8 mouse cellular contexts compared by ENCODE assay signal in genomic region chr14:26533267-26533666, GRCm38 (mm10). TPM values are rescaled to one million over a fixed set of nuclear protein-coding genes. Genes with fewer than 3 reads are reported as not detected.
DNase-seq lines count a peak whose midpoint lies in the region; ATAC-seq and TF ChIP-seq lines count a peak whose summit lies in the region.

No protein-coding gene starts in this region.

- no peaks in the 10 kb centered on the region for H3K9me3 ChIP-seq in embryonic facial prominence, embryonic 12.5 days
- H3K9me3 ChIP-seq in intestine, embryonic 16.5 days (ENCODE audit: control insufficient read depth, low read length): no peaks in the 10 kb centered on the region
- H3K9me3 ChIP-seq in midbrain, embryonic 11.5 days (ENCODE audit: control insufficient read depth, low read length): no peaks in the 10 kb centered on the region

- DNase-seq in cerebellum, adult 18-20 months: peak; percentile 30 to 41
- DNase-seq in cerebellum, adult 9-11 months: no peak
- no peak for DNase-seq in midbrain, embryonic 11.5 days (ENCODE audit: low spot score, missing footprints)
- peak; percentile 18 for DNase-seq in thymus, postnatal 25 days
- no peak for DNase-seq in layer of hippocampus, adult 9-11 months

- peak overlapping the region; percentile 92 for H3K4me2 ChIP-seq in embryonic facial prominence, embryonic 12.5 days (replicated peaks)
- H3K4me2 ChIP-seq in intestine, embryonic 16.5 days (ENCODE audit: low read depth, low read length): peak overlapping the region; percentile 87
- peak overlapping the region; percentile 96 for H3K4me2 ChIP-seq in midbrain, embryonic 11.5 days

- H3K4me1 ChIP-seq in embryonic facial prominence, embryonic 12.5 days: peaks cover 33% of the 10 kb centered on the region
- H3K4me1 ChIP-seq in intestine, embryonic 16.5 days (ENCODE audit: control insufficient read depth, insufficient read depth, low read length): peaks cover 28% of the 10 kb centered on the region
- peaks cover 13% of the 10 kb centered on the region for H3K4me1 ChIP-seq in midbrain, embryonic 11.5 days (ENCODE audit: control insufficient read depth, insufficient read depth, low read length)

- H3ac ChIP-seq in C2C12 (ENCODE audit: control insufficient read depth, insufficient read length, low read depth): peak overlapping the region; percentile 79

- H3K27ac ChIP-seq in embryonic facial prominence, embryonic 12.5 days: no peak overlapping the region
- no peak overlapping the region for H3K27ac ChIP-seq in intestine, embryonic 16.5 days (ENCODE audit: low read length)
- no peak overlapping the region for H3K27ac ChIP-seq in midbrain, embryonic 11.5 days (ENCODE audit: low read depth, low read length)

- no peak for TF ChIP-seq CTCF in C2C12 (IDR thresholded peaks at IDR 0.05; ENCODE audit: control insufficient read depth, insufficient read depth, insufficient read length)

- no peak for ATAC-seq in embryonic facial prominence, embryonic 12.5 days (ENCODE audit: insufficient number of reproducible peaks, insufficient read depth, low FRiP score, low TSS enrichment)
- no peak for ATAC-seq in intestine, embryonic 16.5 days
- no peak for ATAC-seq in midbrain, embryonic 11.5 days (ENCODE audit: low FRiP score)

- peaks cover 30% of the 10 kb centered on the region for H3K36me3 ChIP-seq in C2C12 (ENCODE audit: control insufficient read depth, insufficient read depth)
- H3K36me3 ChIP-seq in embryonic facial prominence, embryonic 12.5 days: 0 out of 2 replicates have a peak, but pooled peaks cover 2% of the 10 kb centered on the region
- no peaks in the 10 kb centered on the region for H3K36me3 ChIP-seq in intestine, embryonic 16.5 days (ENCODE audit: control insufficient read depth, insufficient read depth, low read length)
- H3K36me3 ChIP-seq in midbrain, embryonic 11.5 days (ENCODE audit: control insufficient read depth, insufficient read depth, low read length): no peaks in the 10 kb centered on the region

- peak overlapping the region; percentile 66 for H3K4me3 ChIP-seq in C2C12 (ENCODE audit: insufficient read depth, poor library complexity, severe bottlenecking)
- peak overlapping the region; percentile 97 for H3K4me3 ChIP-seq in embryonic facial prominence, embryonic 12.5 days
- peak overlapping the region; percentile 98 for H3K4me3 ChIP-seq in intestine, embryonic 16.5 days (ENCODE audit: low read length)
- H3K4me3 ChIP-seq in midbrain, embryonic 11.5 days (ENCODE audit: low read depth, low read length): peak overlapping the region; percentile 94

- H3K9ac ChIP-seq in embryonic facial prominence, embryonic 12.5 days: peak overlapping the region; percentile 92
- H3K9ac ChIP-seq in intestine, embryonic 16.5 days (ENCODE audit: low read depth, low read length): peak overlapping the region; percentile 97
- H3K9ac ChIP-seq in midbrain, embryonic 11.5 days (ENCODE audit: low read length): peak overlapping the region; percentile 88; the same call in 1 of the 2 replicates

- H3K27me3 ChIP-seq in C2C12 (ENCODE audit: control insufficient read depth, insufficient read depth, insufficient read length): no peaks in the 10 kb centered on the region
- H3K27me3 ChIP-seq in embryonic facial prominence, embryonic 12.5 days: no peaks in the 10 kb centered on the region
- no peaks in the 10 kb centered on the region for H3K27me3 ChIP-seq in intestine, embryonic 16.5 days (replicated peaks; ENCODE audit: control insufficient read depth, insufficient read depth, low read length)
- no peaks in the 10 kb centered on the region for H3K27me3 ChIP-seq in midbrain, embryonic 11.5 days (ENCODE audit: control insufficient read depth, insufficient read depth, low read length)

- H3K79me2 ChIP-seq in C2C12 (ENCODE audit: control insufficient read depth, insufficient read depth): peaks cover 64% of the 10 kb centered on the region

- H3K79me3 ChIP-seq in C2C12 (ENCODE audit: low read depth): peaks cover 52% of the 10 kb centered on the region

- 23% methylated on average over 19 of the region's 19 CpGs for WGBS in embryonic facial prominence, embryonic 12.5 days
- WGBS in intestine, embryonic 16.5 days: 16% methylated on average over 19 of the region's 19 CpGs
- WGBS in midbrain, embryonic 11.5 days: 28% methylated on average over 19 of the region's 19 CpGs

TF ChIP-seq in C2C12, 6 proteins besides CTCF, POLR2A, EP300 and RAD21:
- no peak for TF ChIP-seq MYOG (IDR thresholded peaks at IDR 0.05; ENCODE audit: control insufficient read depth, extremely low read depth, insufficient read length)
- TF ChIP-seq MAX (IDR thresholded peaks at IDR 0.05): no peak
- TF ChIP-seq MYOD1 (IDR thresholded peaks at IDR 0.05; ENCODE audit: control insufficient read depth, insufficient read length, low read depth): no peak
- no peak for TF ChIP-seq USF1 (IDR thresholded peaks at IDR 0.05; ENCODE audit: low read depth)
- TF ChIP-seq FOSL1 (IDR thresholded peaks at IDR 0.05; ENCODE audit: insufficient read depth, low read length, poor library complexity, severe bottlenecking): no peak
- TF ChIP-seq CEBPB (IDR thresholded peaks at IDR 0.05; ENCODE audit: low read depth): no peak
TF ChIP-seq in C2C12: peak in this region for 0.

RNA-seq across cellular contexts. Expression of gene Slmap, which starts 1.5 kb away (rescaled TPM):
- 10.8 TPM for polyA plus RNA-seq in C2C12 (2012; fragmentation: generic; extraction: Trizol)
- polyA plus RNA-seq in embryonic facial prominence, embryonic 12.5 days (2016; fragmentation: Nextera tagmentation; extraction: Ambion mirVana): 23.4 and 26.9 TPM in 2 replicates
- polyA plus RNA-seq in intestine, embryonic 16.5 days (2015; fragmentation: Nextera tagmentation; extraction: Ambion mirVana): 40.4 and 42.7 TPM in 2 replicates
- 21.3 and 24.8 TPM in 2 replicates for polyA plus RNA-seq in midbrain, embryonic 11.5 days (2014; fragmentation: Nextera tagmentation; extraction: Ambion mirVana)

RNA-seq across cellular contexts. Expression of gene Dennd6a, which starts 40.4 kb away (rescaled TPM):
- 3.7 TPM for polyA plus RNA-seq in C2C12 (2012; fragmentation: generic; extraction: Trizol)
- polyA plus RNA-seq in embryonic facial prominence, embryonic 12.5 days (2016; fragmentation: Nextera tagmentation; extraction: Ambion mirVana): 36.7 and 38.2 TPM in 2 replicates
- 21.6 and 22.9 TPM in 2 replicates for polyA plus RNA-seq in intestine, embryonic 16.5 days (2015; fragmentation: Nextera tagmentation; extraction: Ambion mirVana)
- 37.9 and 39.7 TPM in 2 replicates for polyA plus RNA-seq in midbrain, embryonic 11.5 days (2014; fragmentation: Nextera tagmentation; extraction: Ambion mirVana)

Comparison
In these comparisons a context has a peak if more than half of its experiments do, and no peak if none do; other contexts are left out.
1. DNase-seq: peak in cerebellum, adult 18-20 months (2 of 2) and thymus, postnatal 25 days (single experiment); none in cerebellum, adult 9-11 months (single experiment), midbrain, embryonic 11.5 days (single experiment) and layer of hippocampus, adult 9-11 months (single experiment).
2. Peak in every context shown above with its lines, with median percentiles within 50 percentile points of each other: H3K4me3 ChIP-seq, H3K4me2 ChIP-seq and H3K9ac ChIP-seq.